Mouse (Mus musculus) midbrain, embryonic 14.5 days (tissue): ENCODE data around the gene Ubl3. TPM values are rescaled to one million over a fixed set of nuclear protein-coding genes. Genes with fewer than 3 reads are reported as not detected.

ENCODE experiments used
- ATAC-seq: fragments of 200-750 bp; cut with Nextera tagmentation; 2 replicates; pipeline ENCODE4 v1.8.0; 2017; ENCODE audit warnings: moderate number of reproducible peaks, moderate library complexity; ENCODE audit not compliant: low FRiP score, low TSS enrichment
- DNase-seq: peaks from one replicate; pipeline ENCODE4 v3.0.0-alpha.2; 2015
- H3K27ac ChIP-seq: fragments of 300-500 bp; sonication (generic); replicated peaks from 2 replicates; pipeline ENCODE4 v1.5.1; 2014; ENCODE audit warnings: mild to moderate bottlenecking, low read depth, low read length, moderate library complexity
- H3K27me3 ChIP-seq: fragments of 300-500 bp; sonication (generic); 2 replicates; pipeline ENCODE4 v1.6.1; 2014; ENCODE audit warnings: low read length, control low read depth, mixed read lengths; ENCODE audit not compliant: control insufficient read depth, insufficient read depth
- H3K36me3 ChIP-seq: fragments of 300-500 bp; sonication (generic); 2 replicates; pipeline ENCODE4 v1.6.1; 2014; ENCODE audit warnings: low read length, control low read depth; ENCODE audit not compliant: control insufficient read depth, insufficient read depth
- H3K4me1 ChIP-seq: fragments of 300-500 bp; sonication (generic); 2 replicates; pipeline ENCODE4 v1.6.1; 2014; ENCODE audit warnings: mild to moderate bottlenecking, antibody characterized with exemption, low read length, control low read depth; ENCODE audit not compliant: control insufficient read depth, insufficient read depth
- H3K4me2 ChIP-seq: fragments of 300-500 bp; sonication (generic); 2 replicates; pipeline ENCODE4 v1.6.1; 2014; ENCODE audit warnings: mild to moderate bottlenecking, low read length, moderate library complexity
- H3K4me3 ChIP-seq: fragments of 300-500 bp; sonication (generic); replicated peaks from 2 replicates; pipeline ENCODE4 v1.5.1; 2014; ENCODE audit warnings: low read depth, low read length
- H3K9ac ChIP-seq: fragments of 300-500 bp; sonication (generic); replicated peaks from 2 replicates; pipeline ENCODE4 v1.6.1; 2014; ENCODE audit warnings: mild to moderate bottlenecking, low read length, moderate library complexity
- H3K9me3 ChIP-seq: fragments of 300-500 bp; sonication (generic); 2 replicates; pipeline ENCODE4 v1.6.1; 2016; ENCODE audit warnings: low read length, control low read depth, mixed read lengths; ENCODE audit not compliant: control insufficient read depth
- WGBS: fragments of 180-500 bp; shearing (Covaris S2); extraction: QIAGEN DNeasy Blood & Tissue Kit; methylation state at CpG from one replicate; pipeline ENCODE4 v1.1.7; 2014; 5-methylcytosine and 5-hydroxymethylcytosine counted together
- polyA plus RNA-seq: library from polyadenylated mRNA; unstranded; fragments of >200 nt; fragmentation: Nextera tagmentation; extraction: Ambion mirVana; gene quantifications from 2 replicates; pipeline ENCODE4 v1.2.1, GENCODE M21; 2014

The Ubl3 gene
- polyA plus RNA-seq, 1 experiment from 2014 or later, result 87.9 TPM

DNA sequence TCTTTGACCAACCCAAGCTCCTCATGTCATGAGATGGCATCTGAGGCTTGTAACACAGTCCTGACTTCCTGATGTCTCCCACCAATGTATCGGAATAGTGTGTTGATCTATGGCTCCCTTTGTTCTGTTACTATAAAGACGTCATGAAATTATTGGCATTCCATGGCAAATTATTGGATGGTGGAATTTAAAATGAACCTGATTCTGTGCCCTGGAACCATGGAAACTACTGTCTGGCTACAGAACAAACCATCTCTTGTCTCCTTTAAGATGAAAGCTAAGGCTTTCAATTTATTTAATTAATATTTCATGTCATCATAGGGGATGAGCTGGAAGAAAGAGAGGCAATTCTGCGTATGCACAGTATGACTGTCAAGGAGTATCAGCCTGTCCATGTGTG, 36.4 kb upstream of the Ubl3 start:
- peaks cover 19% of the 10 kb centered on the region for H3K4me1 ChIP-seq
- H3K4me3 ChIP-seq, result no peak overlapping the region
- H3K4me2 ChIP-seq, result no peak overlapping the region
- no peaks in the 10 kb centered on the region for H3K36me3 ChIP-seq
- H3K9me3 ChIP-seq, result no peaks in the 10 kb centered on the region
- DNase-seq (no peak), ATAC-seq (no peak)
- no peak overlapping the region for H3K27ac ChIP-seq
- WGBS, result 68% methylated on average over 3 of the region's 3 CpGs
- no peak overlapping the region for H3K9ac ChIP-seq
- no peaks in the 10 kb centered on the region for H3K27me3 ChIP-seq

DNA sequence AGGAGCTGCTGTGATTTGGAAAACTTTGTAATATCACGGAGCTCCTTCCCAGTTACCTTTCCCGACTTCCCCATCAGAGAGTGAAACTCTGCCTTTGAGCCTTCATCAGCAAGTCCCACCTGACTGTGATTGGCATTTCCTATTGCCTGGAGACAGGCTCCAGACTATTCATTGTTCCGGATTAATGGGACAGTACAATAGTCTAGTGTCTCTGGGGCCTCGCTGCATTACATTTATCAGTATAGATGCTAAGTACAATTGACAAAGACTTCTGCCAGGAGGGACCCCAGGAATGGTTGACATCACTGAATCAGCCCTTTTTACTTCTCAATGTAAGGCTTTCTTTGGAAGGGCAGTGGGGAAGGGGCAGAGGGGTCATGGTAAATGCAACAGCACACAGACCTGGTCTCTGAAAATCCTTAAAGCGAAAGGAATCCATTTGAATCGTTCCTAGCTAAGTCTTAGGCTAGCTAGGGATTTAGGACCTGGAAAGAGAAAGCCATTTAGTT, 35.6 kb upstream of the Ubl3 start:
- no peaks in the 10 kb centered on the region for H3K27me3 ChIP-seq

DNA sequence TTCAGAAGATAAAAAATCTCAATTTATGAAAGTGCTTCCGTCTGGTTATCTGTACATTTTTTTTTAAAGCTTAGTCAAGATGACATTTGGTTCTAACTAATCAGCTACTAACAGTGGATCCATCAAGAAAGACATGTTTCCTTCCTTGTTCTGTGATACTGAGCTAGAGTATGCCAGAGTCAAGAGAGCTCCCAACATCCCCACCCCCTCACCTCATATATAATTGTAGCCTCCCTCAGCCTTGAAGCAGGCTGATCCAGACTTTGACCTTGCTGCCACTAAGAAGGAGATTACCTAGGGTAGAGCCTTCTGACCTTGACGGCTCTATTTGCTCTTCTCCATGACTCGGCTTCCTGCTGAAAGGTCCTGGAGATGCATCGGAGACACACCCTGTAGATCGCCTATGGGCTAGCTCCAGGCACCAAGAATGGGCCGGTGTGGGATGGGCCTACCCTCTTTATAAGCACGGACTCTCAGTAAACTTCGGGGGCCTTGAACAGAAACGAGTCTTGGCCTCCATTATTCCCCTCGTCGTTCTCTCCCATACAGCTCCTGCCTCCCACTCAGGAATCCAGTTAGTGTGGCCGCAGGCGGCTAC, 27.9 kb upstream of the Ubl3 start:
- no peaks in the 10 kb centered on the region for H3K27me3 ChIP-seq
- H3K9ac ChIP-seq, result no peak overlapping the region
- H3K4me3 ChIP-seq, result no peak overlapping the region
- no peaks in the 10 kb centered on the region for H3K36me3 ChIP-seq
- H3K9me3 ChIP-seq, result no peaks in the 10 kb centered on the region
- ATAC-seq (no peak), DNase-seq (no peak)
- no peak overlapping the region for H3K4me2 ChIP-seq
- H3K4me1 ChIP-seq, result no peaks in the 10 kb centered on the region
- WGBS, result 90% methylated on average over 13 of the region's 13 CpGs
- H3K27ac ChIP-seq, result no peak overlapping the region

More for the DNA sequence above, 35.6 kb upstream of the Ubl3 start:
- Histone ChIP-seq H3K4me2 (no peak overlapping the region), H3K4me3 (no peak overlapping the region), H3K4me1 (peaks cover 16% of the 10 kb centered on the region), H3K36me3 (no peaks in the 10 kb centered on the region), H3K27ac (no peak overlapping the region), H3K9ac (no peak overlapping the region), H3K9me3 (no peaks in the 10 kb centered on the region)
- ATAC-seq, result no peak
- 11% methylated on average over 6 of the region's 6 CpGs for WGBS
- peak; percentile 53 for DNase-seq

DNA sequence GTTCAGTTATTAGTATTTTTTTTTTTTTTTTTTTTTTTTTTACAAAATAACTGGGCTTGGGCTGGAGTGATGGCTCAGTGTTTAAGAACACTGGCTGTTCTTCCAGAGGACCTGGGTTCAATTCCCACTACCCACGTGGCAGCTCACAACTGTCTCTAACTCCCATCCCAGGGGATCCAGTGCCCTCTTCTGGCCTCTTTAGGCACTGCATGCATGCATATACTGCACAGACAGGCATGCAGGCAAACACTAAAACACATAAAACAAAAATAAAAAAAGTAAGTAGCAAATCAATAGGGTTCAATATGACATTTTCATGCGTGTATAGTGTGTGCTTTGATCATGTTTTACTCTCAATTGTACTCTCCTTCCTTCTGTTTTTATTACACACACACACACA, 26.6 kb upstream of the Ubl3 start:
- Histone ChIP-seq H3K27me3 (no peaks in the 10 kb centered on the region), H3K4me3 (no peak overlapping the region), H3K4me2 (no peak overlapping the region), H3K4me1 (0 out of 2 replicates have a peak, but pooled peaks cover 3% of the 10 kb centered on the region), H3K36me3 (no peaks in the 10 kb centered on the region), H3K27ac (no peak overlapping the region), H3K9ac (no peak overlapping the region), H3K9me3 (no peaks in the 10 kb centered on the region)
- ATAC-seq (no peak), DNase-seq (no peak)
- WGBS, result 93% methylated on average over 2 of the region's 2 CpGs

DNA sequence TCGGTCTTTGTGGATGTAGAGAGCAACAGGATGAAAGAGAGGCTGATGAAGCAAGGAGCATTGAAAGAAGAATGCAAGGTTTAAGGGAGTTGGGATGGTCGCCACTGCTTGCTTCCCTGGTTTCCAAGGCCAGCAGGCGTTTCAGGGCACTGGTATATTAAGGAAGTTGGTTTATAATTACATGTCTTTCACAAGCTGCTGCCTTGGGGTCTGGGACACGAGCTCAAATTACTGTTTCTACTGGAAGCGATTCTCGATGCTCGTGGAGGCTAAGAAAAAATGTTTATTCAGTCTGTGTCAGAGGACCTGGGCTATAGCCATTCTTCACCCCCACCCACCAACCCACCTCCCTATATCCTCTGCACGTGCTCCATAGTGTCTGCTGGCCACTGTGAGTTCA, 25.8 kb upstream of the Ubl3 start:
- Histone ChIP-seq H3K9me3 (no peaks in the 10 kb centered on the region), H3K27me3 (no peaks in the 10 kb centered on the region), H3K36me3 (no peaks in the 10 kb centered on the region), H3K9ac (no peak overlapping the region), H3K4me2 (no peak overlapping the region), H3K27ac (no peak overlapping the region), H3K4me3 (no peak overlapping the region), H3K4me1 (0 out of 2 replicates have a peak, but pooled peaks cover 3% of the 10 kb centered on the region)
- ATAC-seq (no peak), DNase-seq (no peak)
- WGBS, result 83% methylated on average over 8 of the region's 8 CpGs

DNA sequence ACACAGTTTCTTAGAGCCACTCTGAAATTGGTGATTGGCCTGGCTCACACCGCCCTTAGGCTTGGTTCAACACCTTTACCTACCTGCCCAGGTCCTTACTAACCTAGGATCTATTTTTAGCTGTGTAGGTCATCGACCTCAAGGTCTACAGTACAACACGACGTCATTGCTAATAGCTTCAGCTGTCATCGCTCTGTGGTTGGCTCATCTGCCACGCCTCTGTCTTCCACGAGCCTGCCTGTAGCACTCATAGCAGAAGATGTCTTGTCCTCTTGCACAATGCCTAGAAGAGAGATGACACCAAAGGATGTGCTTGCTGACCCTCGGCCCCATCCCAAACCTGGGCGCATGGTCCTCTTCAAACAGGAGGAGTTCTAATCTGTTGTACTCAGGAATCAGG, 24.7 kb upstream of the Ubl3 start:
- ATAC-seq (no peak), DNase-seq (no peak)
- 89% methylated on average over 9 of the region's 9 CpGs for WGBS
- Histone ChIP-seq H3K4me2 (no peak overlapping the region), H3K27ac (no peak overlapping the region), H3K4me3 (no peak overlapping the region), H3K4me1 (0 out of 2 replicates have a peak, but pooled peaks cover 3% of the 10 kb centered on the region), H3K27me3 (no peaks in the 10 kb centered on the region), H3K36me3 (no peaks in the 10 kb centered on the region), H3K9ac (no peak overlapping the region), H3K9me3 (no peaks in the 10 kb centered on the region)

DNA sequence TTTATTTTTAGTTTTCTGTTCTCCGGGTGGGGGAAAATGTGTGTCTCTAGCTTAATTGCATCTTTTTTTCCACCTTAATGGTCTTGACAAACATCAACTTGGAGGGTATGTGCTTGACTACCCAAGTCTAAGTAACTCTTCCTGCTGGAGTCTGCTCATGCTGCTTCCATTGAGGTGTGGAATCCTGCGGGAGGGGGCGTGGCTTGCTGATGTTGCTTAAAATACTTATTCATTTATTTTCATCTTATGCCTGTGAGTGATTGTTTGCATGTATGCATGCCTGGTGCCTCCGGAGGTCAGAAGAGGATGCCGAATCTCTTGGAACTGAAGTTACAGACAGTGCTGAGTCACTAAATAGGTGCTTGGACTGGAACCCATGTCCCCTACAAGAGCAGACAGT, 22.6 kb upstream of the Ubl3 start:
- no peak for ATAC-seq
- 71% methylated on average over 5 of the region's 5 CpGs for WGBS
- Histone ChIP-seq H3K9ac (no peak overlapping the region), H3K4me3 (no peak overlapping the region), H3K4me2 (no peak overlapping the region), H3K27me3 (no peaks in the 10 kb centered on the region), H3K4me1 (0 out of 2 replicates have a peak, but pooled peaks cover 3% of the 10 kb centered on the region), H3K27ac (no peak overlapping the region), H3K9me3 (no peaks in the 10 kb centered on the region), H3K36me3 (no peaks in the 10 kb centered on the region)
- DNase-seq, result no peak

DNA sequence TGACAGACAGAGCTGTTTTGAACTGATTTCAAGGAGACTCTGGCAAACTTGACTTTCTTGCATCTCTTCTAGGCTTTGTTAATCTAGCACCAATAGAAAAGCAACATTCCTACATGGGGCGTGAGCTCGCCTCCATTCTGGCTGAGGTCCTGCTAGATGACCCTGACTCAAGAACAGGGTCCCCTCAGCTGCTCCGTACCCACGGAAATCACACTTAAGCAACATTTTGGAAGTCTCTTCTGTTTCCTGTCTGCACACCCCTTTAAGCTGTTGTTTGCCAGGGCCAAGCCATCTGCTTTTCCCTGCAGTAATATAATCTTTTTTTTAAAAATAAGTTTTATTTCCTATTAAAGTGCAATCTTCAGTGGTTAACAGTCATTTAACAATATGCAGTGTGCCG, 20.1 kb upstream of the Ubl3 start:
- H3K9ac ChIP-seq, result no peak overlapping the region
- ATAC-seq (no peak), DNase-seq (no peak)
- no peaks in the 10 kb centered on the region for H3K9me3 ChIP-seq
- no peaks in the 10 kb centered on the region for H3K27me3 ChIP-seq
- H3K4me2 ChIP-seq, result no peak overlapping the region
- no peak overlapping the region for H3K27ac ChIP-seq
- H3K4me3 ChIP-seq, result no peak overlapping the region
- no peaks in the 10 kb centered on the region for H3K36me3 ChIP-seq
- 0 out of 2 replicates have a peak, but pooled peaks cover 3% of the 10 kb centered on the region for H3K4me1 ChIP-seq
- 92% methylated on average over 5 of the region's 5 CpGs for WGBS

DNA sequence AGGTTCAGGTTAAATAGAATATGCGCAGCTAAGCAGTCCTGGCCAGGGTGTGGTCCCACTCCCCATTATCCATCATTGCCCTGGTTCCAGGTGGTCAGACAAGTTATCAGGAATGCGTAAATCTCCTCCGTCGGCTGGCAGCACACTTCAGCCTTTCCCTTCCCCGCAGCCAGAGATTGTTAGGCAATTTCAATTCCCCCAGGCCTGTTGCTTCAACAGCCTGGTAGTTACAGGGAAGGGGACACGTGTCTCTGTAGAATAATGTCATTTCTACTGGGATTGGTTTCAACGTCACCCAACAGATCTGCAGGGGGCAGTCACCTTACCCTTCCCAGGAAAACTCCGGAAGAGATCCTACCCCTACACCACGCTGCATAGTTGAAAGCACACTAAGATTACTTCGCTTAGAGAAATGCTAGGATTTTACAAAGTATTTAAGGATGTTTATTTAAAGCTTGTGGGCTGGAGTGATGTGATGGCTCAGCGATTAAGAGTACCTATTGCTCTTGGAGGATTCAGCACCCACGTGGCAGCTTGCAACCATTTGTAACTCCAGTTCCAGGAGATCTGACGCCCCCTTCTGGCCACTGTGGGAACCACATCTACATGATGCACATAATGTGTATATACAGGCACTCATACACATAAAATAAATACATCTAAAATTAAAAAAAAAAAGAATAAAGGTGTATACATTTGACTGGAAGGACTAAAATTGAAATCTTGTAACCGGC, 18.1 kb upstream of the Ubl3 start:
- Histone ChIP-seq H3K4me1 (0 out of 2 replicates have a peak, but pooled peaks cover 3% of the 10 kb centered on the region), H3K27ac (no peak overlapping the region)

More for the DNA sequence above, 18.1 kb upstream of the Ubl3 start:
- DNase-seq, result no peak
- 92% methylated on average over 14 of the region's 14 CpGs for WGBS
- ATAC-seq, result no peak
- H3K9ac ChIP-seq, result no peak overlapping the region
- H3K4me3 ChIP-seq, result no peak overlapping the region
- no peaks in the 10 kb centered on the region for H3K9me3 ChIP-seq
- H3K36me3 ChIP-seq, result no peaks in the 10 kb centered on the region
- no peak overlapping the region for H3K4me2 ChIP-seq
- no peaks in the 10 kb centered on the region for H3K27me3 ChIP-seq
